Mouse (Mus musculus) CH12.LX (cell line): Measurements from ENCODE around the gene Dnph1. TPM values are rescaled to one million over a fixed set of nuclear protein-coding genes. Genes with fewer than 3 reads are reported as not detected.
A peak's percentile ranks its signal among the peaks of the same experiment; 100 is the strongest.

ENCODE experiments used
- DNase-seq: peaks from one replicate; pipeline ENCODE4 v3.0.0-alpha.2; 2013; ENCODE audit errors: extremely low read depth
- H3K27ac ChIP-seq: 2 replicates; pipeline ENCODE4 v1.5.1; 2012; ENCODE audit warnings: low read depth, mild to moderate bottlenecking, control low read depth, moderate library complexity; ENCODE audit not compliant: insufficient read depth
- H3K27me3 ChIP-seq: replicated peaks from 2 replicates; pipeline ENCODE3; 2012; ENCODE audit warnings: inconsistent platforms
- H3K36me3 ChIP-seq, 2 experiments: replicated peaks in 1 of 2; 2 replicates each; pipeline versions ENCODE3 to v1.6.1; 2012; ENCODE audit warnings: inconsistent platforms in 1 of 2, low read length in 1 of 2, mild to moderate bottlenecking in 1 of 2, mixed read lengths in 1 of 2, moderate library complexity in 1 of 2; ENCODE audit not compliant: control insufficient read depth in 1 of 2, insufficient read depth in 1 of 2
- H3K4me1 ChIP-seq, 2 experiments: 2 replicates each; pipeline ENCODE4 v1.6.1; 2012; ENCODE audit warnings: inconsistent platforms in 1 of 2, moderate library complexity in 1 of 2; ENCODE audit not compliant: insufficient read depth in 2 of 2, control insufficient read depth in 1 of 2
- H3K4me2 ChIP-seq: 2 replicates; pipeline ENCODE4 v1.6.1; 2012; ENCODE audit warnings: low read depth, mild to moderate bottlenecking, control low read depth; ENCODE audit not compliant: poor library complexity, insufficient read depth, severe bottlenecking
- H3K4me3 ChIP-seq, 3 experiments: fragments of 150-350 bp in 1 of 3; sonication (generic) in 1 of 3; replicated peaks in 1 of 3; 2 replicates each; pipeline versions ENCODE3 to v1.5.1; 2011 to 2012; ENCODE audit warnings: low read depth in 2 of 3, low read length in 2 of 3, mild to moderate bottlenecking in 2 of 3, moderate library complexity in 2 of 3, control low read depth in 1 of 3, improper control_type of control experiment in 1 of 3, inconsistent platforms in 1 of 3, mixed read lengths in 1 of 3; ENCODE audit not compliant: poor library complexity in 1 of 3
- H3K79me2 ChIP-seq: replicated peaks from 2 replicates; pipeline ENCODE4 v1.6.1; 2012; ENCODE audit warnings: mild to moderate bottlenecking, moderate library complexity; ENCODE audit not compliant: control insufficient read depth, poor library complexity, insufficient read depth, severe bottlenecking; ENCODE audit errors: extremely low read depth
- H3K9ac ChIP-seq: 2 replicates; pipeline ENCODE4 v1.6.1; 2012; ENCODE audit warnings: low read depth, mild to moderate bottlenecking, control low read depth, moderate library complexity; ENCODE audit not compliant: insufficient read depth
- H3K9me3 ChIP-seq: replicated peaks from 2 replicates; pipeline ENCODE3; 2012; ENCODE audit warnings: low read length, inconsistent platforms, mixed read lengths
- CTCF ChIP-seq, 2 experiments: IDR thresholded peaks in 1 of 2; conservative IDR thresholded peaks in 1 of 2; 2 replicates each; pipeline ENCODE4 v1.5.1; 2011 to 2012; ENCODE audit warnings: low read depth in 2 of 2, low read length in 2 of 2, improper control_type of control experiment in 1 of 2, inconsistent platforms in 1 of 2, mild to moderate bottlenecking in 1 of 2, moderate library complexity in 1 of 2
- GABPA ChIP-seq: IDR thresholded peaks from 2 replicates; pipeline ENCODE4 v1.6.1; 2012; ENCODE audit warnings: low read depth, low read length, improper control_type of control experiment, inconsistent platforms; ENCODE audit not compliant: insufficient replicate concordance
- HCFC1 ChIP-seq: IDR thresholded peaks from 2 replicates; pipeline ENCODE4 v1.6.1; 2012; ENCODE audit warnings: low read depth, mild to moderate bottlenecking, inconsistent platforms, low read length, improper control_type of control experiment
- IRF4 ChIP-seq: IDR thresholded peaks from 2 replicates; pipeline ENCODE4 v1.6.1; 2014; ENCODE audit warnings: low read depth, mild to moderate bottlenecking, inconsistent platforms, low read length, improper control_type of control experiment
- KAT2A ChIP-seq: IDR thresholded peaks from 2 replicates; pipeline ENCODE4 v1.6.1; 2012; ENCODE audit warnings: low read length, improper control_type of control experiment, inconsistent platforms; ENCODE audit not compliant: insufficient replicate concordance
- MAFK ChIP-seq: IDR thresholded peaks from 2 replicates; pipeline ENCODE4 v1.6.1; 2011; ENCODE audit warnings: low read length, improper control_type of control experiment; ENCODE audit not compliant: insufficient replicate concordance
- MXI1 ChIP-seq: IDR thresholded peaks from 2 replicates; pipeline ENCODE4 v1.6.1; 2011; ENCODE audit warnings: mild to moderate bottlenecking, low read depth, low read length, improper control_type of control experiment
- POLR2A ChIP-seq: IDR thresholded peaks from 2 replicates; pipeline ENCODE4 v1.6.1; 2011; ENCODE audit warnings: low read depth, mild to moderate bottlenecking, improper control_type of control experiment, low read length
- SMC3 ChIP-seq: IDR thresholded peaks from 2 replicates; pipeline ENCODE4 v1.6.1; 2011; ENCODE audit warnings: low read depth, low read length, improper control_type of control experiment
- UBTF ChIP-seq: IDR thresholded peaks from 2 replicates; pipeline ENCODE4 v1.6.1; 2012; ENCODE audit warnings: low read depth, mild to moderate bottlenecking, inconsistent platforms, low read length, improper control_type of control experiment, moderate library complexity
- dilution Hi-C: fragments of 300-500 bp; cut with MboI; formaldehyde crosslinking; loops from 2 replicates; pipeline ENCODE4 v1.14.3; 2020; ENCODE audit warnings: low sequenced_read_pairs; ENCODE audit not compliant: extremely low pct_unique_long_range_greater_than_20kb, extremely low pct_ligation_motif_present
- in situ Hi-C: fragments of 300-500 bp; cut with MboI; formaldehyde crosslinking; loops from 3 replicates; pipeline ENCODE4 v1.14.3; 2019; ENCODE audit warnings: low sequenced_read_pairs, low pct_ligation_motif_present, low pct_unique_long_range_greater_than_20kb, mixed read lengths
- polyA plus RNA-seq: library from polyadenylated mRNA; unstranded; fragments of >175 nt; gene quantifications from 2 replicates; pipeline ENCODE4 v1.2.1, GENCODE M21; 2012; ENCODE audit warnings: low read depth; ENCODE audit not compliant: insufficient read length
- total RNA-seq, 2 experiments: library from RNA; depleted of rRNA; stranded (reverse); fragments of 300-350 nt in 1 of 2; fragments of >200 nt in 1 of 2; gene quantifications; 2 replicates each; pipeline ENCODE4 v1.2.3; 2012 to 2014

The Dnph1 gene
- total and polyA plus RNA-seq, 3 experiments = 18.5 to 30.2 (median 28.4) TPM

DNA sequence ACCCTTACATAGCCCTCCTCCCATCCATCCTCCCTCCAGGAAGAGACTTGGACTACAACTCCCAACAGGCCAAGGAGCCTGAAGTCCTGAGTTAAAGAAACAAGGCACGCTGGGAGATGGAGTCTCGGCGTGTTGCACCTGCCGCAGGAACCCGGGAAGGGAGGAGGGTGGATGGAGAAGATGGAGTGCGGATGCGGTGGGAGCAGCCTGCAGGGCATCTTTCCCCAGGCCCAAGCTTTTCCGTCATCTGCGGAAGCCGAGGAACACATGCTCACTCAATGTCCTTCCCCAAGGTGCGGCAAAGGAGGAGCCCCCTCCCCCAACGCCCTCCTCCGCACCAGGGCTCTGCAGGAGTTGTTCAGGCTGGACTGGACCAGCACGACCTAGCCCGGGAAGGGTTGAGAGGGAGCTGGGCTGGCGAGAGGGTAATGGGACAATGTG, 12.9 kb upstream of the Dnph1 start:
- Histone ChIP-seq H3K9ac (no peak overlapping the region), H3K9me3 (no peaks in the 10 kb centered on the region), H3K4me3 (no peak overlapping the region), H3K36me3 (no peaks in the 10 kb centered on the region), H3K4me1 (peaks cover 12 to 13% of the 10 kb centered on the region in 2 experiments), H3K79me2 (no peaks in the 10 kb centered on the region), H3K27me3 (peaks cover 96% of the 10 kb centered on the region), H3K4me2 (peak overlapping the region; percentile 45; the same call in 1 of the 2 replicates), H3K27ac (no peak overlapping the region)
- DNase-seq = no peak
- dilution Hi-C loops = no loop called here
- TF ChIP-seq IRF4 (no peak), POLR2A (no peak), MXI1 (no peak), SMC3 (no peak), HCFC1 (peak; percentile 83), KAT2A (0 out of 2 replicates have a peak, but pooled peaks have one; percentile 51), GABPA (no peak)
- in situ Hi-C loops = no loop called here

DNA sequence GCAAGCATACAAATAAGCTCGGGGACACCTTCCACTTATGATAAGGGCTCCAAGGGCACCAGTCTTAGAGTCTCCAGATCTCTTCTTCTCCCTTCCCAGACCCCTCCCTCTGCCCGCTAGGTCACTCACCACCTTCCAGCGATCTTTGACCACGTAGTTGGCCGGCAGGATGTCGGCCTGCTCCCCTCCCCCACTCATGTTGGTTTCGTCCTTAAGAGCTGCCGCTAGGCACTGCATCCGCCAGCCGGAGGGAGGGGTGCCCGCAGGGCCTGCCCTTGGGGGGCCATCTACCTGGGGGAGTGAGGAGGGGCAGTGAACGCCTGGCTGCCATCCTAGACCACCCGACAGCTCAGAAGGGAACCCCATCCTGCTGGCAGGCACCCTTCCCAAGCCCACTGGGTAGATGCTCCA, 12.5 kb upstream of the Dnph1 start:
- Histone ChIP-seq H3K9me3 (no peaks in the 10 kb centered on the region), H3K4me3 (peak overlapping the region in 1 of 3 experiments; percentile 5), H3K4me1 (peaks cover 12 to 13% of the 10 kb centered on the region in 2 experiments), H3K79me2 (no peaks in the 10 kb centered on the region), H3K27me3 (peaks cover 94% of the 10 kb centered on the region), H3K9ac (0 out of 2 replicates have a peak overlapping the region, but pooled peaks have one; percentile 13), H3K36me3 (no peaks in the 10 kb centered on the region), H3K4me2 (peak overlapping the region; percentile 45), H3K27ac (no peak overlapping the region)
- no peak for TF ChIP-seq POLR2A
- 0 out of 2 replicates have a peak, but pooled peaks have one; percentile 35 for TF ChIP-seq UBTF
- dilution Hi-C loops (no loop called here), in situ Hi-C loops (no loop called here)
- no peak for DNase-seq

DNA sequence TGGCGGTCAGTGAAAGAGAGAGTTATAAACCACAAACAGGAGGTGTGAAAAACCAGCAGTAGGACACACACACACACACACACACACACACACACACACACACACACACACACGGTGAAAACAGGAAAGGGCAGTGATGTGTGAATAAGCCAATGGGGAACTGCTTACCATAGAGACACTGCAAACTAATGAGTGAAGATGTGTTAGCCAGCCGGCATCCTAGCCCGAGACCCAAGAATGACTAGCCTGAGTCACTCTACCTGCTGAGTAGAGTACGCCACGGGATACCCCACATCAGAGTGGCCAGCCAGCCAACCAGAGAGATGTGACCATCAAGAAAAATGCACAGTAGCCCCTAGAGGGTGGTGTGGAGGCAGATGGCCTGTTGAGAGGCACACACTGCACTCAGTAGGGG, 12.0 kb upstream of the Dnph1 start:
- peaks cover 12 to 13% of the 10 kb centered on the region in 2 experiments for H3K4me1 ChIP-seq
- H3K27me3 ChIP-seq = peaks cover 92% of the 10 kb centered on the region
- in situ Hi-C loops (no loop called here), dilution Hi-C loops (no loop called here)
- TF ChIP-seq MAFK (0 out of 2 replicates have a peak, but pooled peaks have one; percentile 9), CTCF (conservative IDR thresholded peaks at IDR 0.05 in 1 of 2, IDR thresholded peaks at IDR 0.05 in 1 of 2; ENCODE audit: low read depth in 2 of 2, low read length in 2 of 2) (peak in 1 of 2 experiments; percentile 46; a peak in 2 of 4 replicates), MXI1 (no peak)
- peak overlapping the region in 1 of 3 experiments; percentile 5 for H3K4me3 ChIP-seq
- no peaks in the 10 kb centered on the region for H3K79me2 ChIP-seq
- H3K4me2 ChIP-seq = peak overlapping the region; percentile 45
- H3K27ac ChIP-seq = no peak overlapping the region
- no peak for DNase-seq
- H3K36me3 ChIP-seq = no peaks in the 10 kb centered on the region
- H3K9me3 ChIP-seq = no peaks in the 10 kb centered on the region
- H3K9ac ChIP-seq = 0 out of 2 replicates have a peak overlapping the region, but pooled peaks have one; percentile 13
